Mouse (Mus musculus) stomach, embryonic 15.5 days (tissue): ENCODE data around the gene Riok1. TPM values are rescaled to one million over a fixed set of nuclear protein-coding genes. Genes with fewer than 3 reads are reported as not detected.
A peak's percentile ranks its signal among the peaks of the same experiment; 100 is the strongest.

Source experiments
- ATAC-seq: fragments of 200-750 bp; cut with Nextera tagmentation; 2 replicates; pipeline ENCODE4 v1.8.0; 2017; ENCODE audit warnings: low read depth, moderate number of reproducible peaks, moderate TSS enrichment; ENCODE audit not compliant: insufficient read depth, low FRiP score
- H3K27ac ChIP-seq: fragments of 300-500 bp; sonication (generic); 2 replicates; pipeline ENCODE4 v1.5.1; 2015; ENCODE audit warnings: mild to moderate bottlenecking, inconsistent platforms
- H3K27me3 ChIP-seq: fragments of 300-500 bp; sonication (generic); replicated peaks from 2 replicates; pipeline ENCODE4 v1.6.1; 2015; ENCODE audit warnings: inconsistent platforms
- H3K36me3 ChIP-seq: fragments of 300-500 bp; sonication (generic); 2 replicates; pipeline ENCODE4 v1.6.1; 2015; ENCODE audit warnings: inconsistent platforms
- H3K4me1 ChIP-seq: fragments of 300-500 bp; sonication (generic); 2 replicates; pipeline ENCODE4 v1.6.1; 2015; ENCODE audit warnings: inconsistent platforms
- H3K4me2 ChIP-seq: fragments of 300-500 bp; sonication (generic); 2 replicates; pipeline ENCODE4 v1.6.1; 2015; ENCODE audit warnings: mild to moderate bottlenecking, inconsistent platforms
- H3K4me3 ChIP-seq: fragments of 300-500 bp; sonication (generic); replicated peaks from 2 replicates; pipeline ENCODE4 v1.5.1; 2015; ENCODE audit warnings: inconsistent platforms
- H3K9ac ChIP-seq: fragments of 300-500 bp; sonication (generic); 2 replicates; pipeline ENCODE4 v1.6.1; 2015; ENCODE audit warnings: inconsistent platforms
- H3K9me3 ChIP-seq: fragments of 300-500 bp; sonication (generic); 2 replicates; pipeline ENCODE4 v1.6.1; 2016; ENCODE audit warnings: inconsistent platforms
- WGBS: fragments of 180-500 bp; shearing (Covaris S2); methylation state at CpG from one replicate; pipeline ENCODE4 v1.1.7; 2015; 5-methylcytosine and 5-hydroxymethylcytosine counted together
- microRNA-seq: library from miRNA; unstranded; fragments of <30 nt; microRNA quantifications from one replicate; pipeline ENCODE4, GENCODE M21; 2016
- polyA plus RNA-seq: library from polyadenylated mRNA; unstranded; fragments of >200 nt; fragmentation: Nextera tagmentation; extraction: Ambion mirVana; gene quantifications from 2 replicates; pipeline ENCODE4 v1.2.1, GENCODE M21; 2015

Riok1 gene
- polyA plus RNA-seq, 1 experiment from 2014 or later, result 48.1 TPM

DNA sequence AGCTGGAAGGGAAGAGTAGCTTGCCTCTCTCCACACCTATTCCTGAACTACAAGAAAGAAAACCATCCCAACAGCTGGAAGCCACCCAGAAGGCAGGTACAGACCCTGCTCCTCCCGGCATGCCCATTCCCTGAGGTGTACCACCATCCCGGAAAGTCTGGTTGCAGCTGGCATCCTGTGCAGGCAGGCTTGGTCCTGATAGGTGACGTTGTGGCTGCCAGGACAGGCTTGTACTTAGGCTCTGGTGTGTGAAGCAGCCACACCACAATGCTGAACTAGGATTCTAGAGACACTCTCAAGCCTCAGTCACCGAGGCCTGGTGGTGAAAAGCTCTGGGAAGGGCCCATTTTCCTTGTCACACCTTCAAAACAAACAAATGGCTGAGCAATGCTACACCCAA, 59.4 kb downstream of the Riok1 start:
- ATAC-seq, result no peak
- H3K27me3 ChIP-seq, result no peaks in the 10 kb centered on the region
- H3K27ac ChIP-seq, result peak overlapping the region; percentile 63; the same call in 1 of the 2 replicates
- H3K9me3 ChIP-seq, result no peaks in the 10 kb centered on the region
- H3K4me2 ChIP-seq, result no peak overlapping the region
- no peak overlapping the region for H3K4me3 ChIP-seq
- WGBS, result 65% methylated on average over 4 of the region's 4 CpGs
- H3K4me1 ChIP-seq, result peaks cover 4% of the 10 kb centered on the region; the same call in 1 of the 2 replicates
- no peaks in the 10 kb centered on the region for H3K36me3 ChIP-seq
- no peak overlapping the region for H3K9ac ChIP-seq

GRCm38 (mm10) chr13:38103406-38103805, 66.6 kb downstream of the Riok1 start:
- H3K4me1 ChIP-seq, result no peaks in the 10 kb centered on the region
- no peaks in the 10 kb centered on the region for H3K36me3 ChIP-seq
- ATAC-seq, result no peak

DNA sequence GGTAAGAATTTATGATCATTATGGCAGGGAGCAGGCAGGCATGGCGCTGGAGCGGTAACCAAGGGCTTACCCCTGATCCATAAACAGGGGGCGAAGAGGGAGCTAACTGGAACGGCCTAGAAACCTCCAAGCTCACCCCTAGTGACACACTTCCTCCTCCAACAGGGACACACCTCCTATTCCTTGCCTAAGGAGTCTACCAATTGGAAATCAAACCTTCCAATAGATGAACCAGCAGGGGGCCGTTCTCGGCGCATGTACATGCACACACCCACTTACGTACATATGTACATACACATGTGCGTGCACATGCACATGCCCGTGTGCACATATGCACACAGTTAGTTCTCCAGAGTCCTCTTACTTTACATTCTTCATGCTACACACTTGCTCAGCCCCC, 67.7 kb downstream of the Riok1 start:
- Histone ChIP-seq H3K4me1 (no peaks in the 10 kb centered on the region), H3K4me2 (no peak overlapping the region), H3K27ac (no peak overlapping the region), H3K9me3 (no peaks in the 10 kb centered on the region), H3K9ac (no peak overlapping the region), H3K27me3 (no peaks in the 10 kb centered on the region), H3K36me3 (no peaks in the 10 kb centered on the region), H3K4me3 (no peak overlapping the region)
- no peak for ATAC-seq
- WGBS, result 87% methylated on average over 10 of the region's 10 CpGs

More at GRCm38 (mm10) chr13:38103406-38103805, 66.6 kb downstream of the Riok1 start:
- no peak overlapping the region for H3K27ac ChIP-seq
- no peaks in the 10 kb centered on the region for H3K9me3 ChIP-seq
- 55% methylated on average over 4 of the region's 4 CpGs for WGBS
- no peak overlapping the region for H3K4me3 ChIP-seq
- H3K9ac ChIP-seq, result no peak overlapping the region
- no peaks in the 10 kb centered on the region for H3K27me3 ChIP-seq
- H3K4me2 ChIP-seq, result no peak overlapping the region

DNA sequence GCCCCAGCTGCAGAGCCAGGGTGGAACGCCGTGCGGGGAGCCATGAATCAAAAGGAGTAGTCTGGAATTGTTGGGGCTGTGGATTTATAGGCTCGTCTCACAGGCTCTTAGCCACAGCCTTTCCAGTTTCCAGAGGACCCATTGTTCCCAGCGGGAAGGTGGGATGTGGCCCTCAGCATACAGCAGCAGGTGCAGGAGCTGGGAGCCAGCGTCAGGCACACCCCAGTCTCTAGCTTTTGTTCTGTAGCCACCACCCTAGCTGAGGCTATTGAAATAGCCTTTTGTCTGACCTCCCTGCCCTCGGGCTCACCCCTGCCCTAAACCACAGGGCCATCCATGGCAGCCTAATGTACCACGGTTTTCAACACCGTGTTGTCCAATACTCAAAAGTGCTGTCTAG, 72.3 kb downstream of the Riok1 start:
- no peak for ATAC-seq
- H3K9me3 ChIP-seq, result no peaks in the 10 kb centered on the region
- H3K4me1 ChIP-seq, result no peaks in the 10 kb centered on the region
- WGBS, result 86% methylated on average over 9 of the region's 9 CpGs
- H3K36me3 ChIP-seq, result no peaks in the 10 kb centered on the region
- H3K4me3 ChIP-seq, result no peak overlapping the region
- H3K4me2 ChIP-seq, result no peak overlapping the region
- no peaks in the 10 kb centered on the region for H3K27me3 ChIP-seq
- H3K27ac ChIP-seq, result no peak overlapping the region
- no peak overlapping the region for H3K9ac ChIP-seq

Small RNA genes within 50 kb of the gene (microRNA-seq; reads per million reads assigned to microRNA genes)
- gene Gm27387, result not detected

Other genes starting within 250 kb of the Riok1 start
- gene Ssr1, start 42.8 kb upstream of the Riok1 start, polyA plus RNA-seq, result 149 and 157 TPM in 2 replicates
- gene Cage1, start 74 bp downstream of the Riok1 start, polyA plus RNA-seq, result 0.98 and 1.2 TPM in 2 replicates
- gene Dsp, start 114.3 kb downstream of the Riok1 start, polyA plus RNA-seq, result 18.7 and 24.2 TPM in 2 replicates
- gene Snrnp48, start 167.9 kb downstream of the Riok1 start, polyA plus RNA-seq, result 37.8 and 38.1 TPM in 2 replicates